Mouse (Mus musculus) c-Kit-positive CD71-positive TER-119-negative erythroid progenitor cells, embryonic 14.5 days (primary cell): ENCODE data around the gene Rps6kc1.

Experiments
- DNase-seq: peaks from one replicate; pipeline ENCODE4 v3.0.0-alpha.2; 2013; ENCODE audit warnings: low read depth

Gene Rps6kc1

GRCm38 (mm10) chr1:190834201-190834907 lies 77.2 kb downstream of the Rps6kc1 start:
- no peak for DNase-seq

GRCm38 (mm10) chr1:190832965-190833630 lies 78.5 kb downstream of the Rps6kc1 start:
- no peak for DNase-seq

- peak; percentile 40 for DNase-seq
Measured at GRCm38 (mm10) chr1:190831839-190832497, 79.6 kb downstream of the Rps6kc1 start.

- DNase-seq: no peak
Measured at GRCm38 (mm10) chr1:190826486-190827034, 85.0 kb downstream of the Rps6kc1 start.

- no peak for DNase-seq
Measured at GRCm38 (mm10) chr1:190823745-190824144, 87.8 kb downstream of the Rps6kc1 start.

- DNase-seq: no peak
Measured at GRCm38 (mm10) chr1:190816141-190816540, 95.4 kb downstream of the Rps6kc1 start.

- no peak for DNase-seq
Measured at GRCm38 (mm10) chr1:190810408-190810807, 101.2 kb downstream of the Rps6kc1 start.

GRCm38 (mm10) chr1:190808766-190809221 lies 102.8 kb downstream of the Rps6kc1 start:
- DNase-seq: no peak

- DNase-seq: no peak
Measured at GRCm38 (mm10) chr1:190806817-190807216, 104.8 kb downstream of the Rps6kc1 start.

GRCm38 (mm10) chr1:190798668-190799067 lies 112.9 kb downstream of the Rps6kc1 start:
- no peak for DNase-seq

GRCm38 (mm10) chr1:190797483-190798058 lies 114.0 kb downstream of the Rps6kc1 start:
- DNase-seq: no peak

GRCm38 (mm10) chr1:190796745-190797482 lies 114.7 kb downstream of the Rps6kc1 start:
- DNase-seq: no peak

- DNase-seq: no peak
Measured at GRCm38 (mm10) chr1:190791638-190792037, 119.9 kb downstream of the Rps6kc1 start.

- no peak for DNase-seq
Measured at GRCm38 (mm10) chr1:190790720-190791119, 120.8 kb downstream of the Rps6kc1 start.

- no peak for DNase-seq
Measured at GRCm38 (mm10) chr1:190777660-190778059, 133.9 kb downstream of the Rps6kc1 start.

GRCm38 (mm10) chr1:190776260-190776659 lies 135.3 kb downstream of the Rps6kc1 start:
- DNase-seq: no peak

- DNase-seq: no peak
Measured at GRCm38 (mm10) chr1:190772088-190772885, 139.3 kb downstream of the Rps6kc1 start.

- no peak for DNase-seq
Measured at GRCm38 (mm10) chr1:190769748-190770147, 141.8 kb downstream of the Rps6kc1 start.

- no peak for DNase-seq
Measured at GRCm38 (mm10) chr1:190768307-190768706, 143.3 kb downstream of the Rps6kc1 start.

- DNase-seq: no peak
Measured at GRCm38 (mm10) chr1:190767621-190768020, 143.9 kb downstream of the Rps6kc1 start.

GRCm38 (mm10) chr1:190766800-190767199 lies 144.8 kb downstream of the Rps6kc1 start:
- DNase-seq: no peak
